Mouse (Mus musculus) embryonic fibroblast, embryonic 13.5 days (primary cell): Measurements from ENCODE around the gene Atxn1l.

ENCODE experiments used
- CTCF ChIP-seq: IDR thresholded peaks from 2 replicates; pipeline ENCODE4 v1.5.1; 2011; ENCODE audit warnings: mild to moderate bottlenecking, control low read depth, low read length, moderate library complexity, borderline replicate concordance; ENCODE audit not compliant: insufficient read depth
- POLR2A ChIP-seq: IDR thresholded peaks from 2 replicates; pipeline ENCODE4 v1.6.1; 2011; ENCODE audit warnings: low read depth, mild to moderate bottlenecking, control low read depth, low read length, moderate library complexity

- no peak for TF ChIP-seq CTCF
- no peak for TF ChIP-seq POLR2A
These were observed 3.5 kb downstream of the Atxn1l start for GRCm38 (mm10) chr8:109734018-109734417.
